Mouse (Mus musculus) liver, embryonic 14.5 days (tissue): ENCODE measurements around the gene Speg.

Experiments
- CTCF ChIP-seq: IDR thresholded peaks from 2 replicates; pipeline ENCODE4 v1.5.1; 2016; ENCODE audit warnings: antibody characterized with exemption, low read depth, control low read depth
- EP300 ChIP-seq: IDR thresholded peaks from 2 replicates; pipeline ENCODE4 v1.6.1; 2016; ENCODE audit warnings: antibody characterized with exemption, low read depth

- no peak for TF ChIP-seq EP300
- no peak for TF ChIP-seq CTCF
These were observed 18.7 kb downstream of the Speg start for GRCm38 (mm10) chr1:75393846-75394245.
